Mouse (Mus musculus) layer of hippocampus, postnatal 25 days (tissue): ENCODE data around the gene Slc38a4. TPM values are rescaled to one million over a fixed set of nuclear protein-coding genes. Genes with fewer than 3 reads are reported as not detected.

ENCODE experiments used
- DNase-seq, 2 experiments: peaks; one replicate each; pipeline ENCODE4 v3.0.0; 2022; ENCODE audit warnings: mixed read lengths in 2 of 2, low spot score in 1 of 2; ENCODE audit errors: extremely low spot score in 1 of 2
- total RNA-seq, 2 experiments: library from RNA; stranded (reverse); gene quantifications; 2 replicates each; pipeline ENCODE4 v1.2.3; 2021

Gene Slc38a4
- total RNA-seq, result under 1 TPM; 0.77 to 0.91 TPM

- DNase-seq, result no peak
These were observed at the start of gene Slc38a4 for GRCm38 (mm10) chr15:97055794-97056193. Gene Slc38a4 (minus strand): TSS chr15:97055956.

DNA sequence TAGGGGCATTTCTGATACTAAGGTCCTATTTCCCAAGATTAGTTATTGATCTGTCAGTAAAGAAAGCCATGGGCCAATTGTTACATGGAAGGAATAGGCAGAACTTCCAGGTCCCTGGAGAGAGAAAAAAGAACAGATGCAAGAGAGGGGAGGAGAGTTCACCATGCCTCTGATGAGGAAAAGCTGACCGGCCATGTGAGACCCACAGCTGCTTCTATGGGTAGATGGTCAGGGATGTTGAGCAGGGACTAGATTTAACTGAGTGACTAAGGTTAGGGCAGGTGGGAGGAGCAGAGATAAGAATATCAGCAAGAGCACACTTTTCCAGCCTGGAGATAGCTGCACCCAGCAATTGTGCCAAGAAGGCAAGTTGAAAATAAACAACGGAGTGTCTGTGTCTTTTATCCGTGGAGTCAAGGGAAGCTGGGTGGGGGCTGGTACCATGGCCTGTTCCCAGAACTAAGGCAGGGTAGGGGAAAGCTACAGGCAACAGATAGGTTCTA, 49.2 kb upstream of the Slc38a4 start:
- no peak for DNase-seq

- no peak for DNase-seq
These were observed 48.3 kb upstream of the Slc38a4 start for GRCm38 (mm10) chr15:97104048-97104447.

GRCm38 (mm10) chr15:97102811-97103210, 47.1 kb upstream of the Slc38a4 start:
- no peak for DNase-seq

- DNase-seq, result no peak
These were observed 46.4 kb upstream of the Slc38a4 start for GRCm38 (mm10) chr15:97102181-97102580.

DNA sequence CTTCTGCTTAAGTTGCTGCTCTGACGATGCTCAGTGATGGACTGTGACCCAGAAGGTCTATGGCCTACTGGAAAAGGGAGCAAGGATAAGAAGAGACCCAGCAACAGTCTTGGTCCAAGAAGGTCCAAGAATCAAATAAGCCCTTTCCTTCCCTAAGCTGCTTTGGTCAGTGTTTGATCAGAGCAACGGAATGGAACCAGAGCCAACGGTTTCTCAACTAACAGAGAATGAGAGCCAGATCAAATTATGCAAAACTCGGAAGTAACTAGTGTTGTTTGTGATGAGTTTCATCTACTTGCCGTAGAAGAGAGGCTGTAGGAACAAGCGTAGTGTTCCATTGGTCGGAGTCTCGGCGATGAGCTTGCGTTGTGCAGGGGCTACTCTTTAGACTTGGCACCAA, 43.3 kb upstream of the Slc38a4 start:
- no peak for DNase-seq

DNA sequence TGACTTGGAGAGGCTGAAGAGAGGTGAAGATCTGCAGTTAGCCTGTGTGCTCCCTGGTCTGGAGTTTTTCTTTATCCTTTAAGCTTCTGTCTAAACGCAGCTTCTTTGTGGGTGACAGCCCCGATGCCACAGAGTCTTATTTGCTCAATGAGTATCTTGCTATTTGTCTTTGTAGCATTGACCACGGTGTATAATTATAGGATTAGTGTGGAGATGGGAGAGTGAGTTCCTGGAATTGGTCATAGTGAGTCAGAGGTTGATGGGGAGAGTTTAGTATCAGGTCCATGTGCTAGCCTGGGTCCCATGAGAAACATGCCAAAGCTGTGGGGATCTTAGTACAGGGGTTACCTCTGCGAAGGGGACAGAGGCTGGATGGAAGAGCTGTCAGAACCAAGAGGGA, 41.8 kb upstream of the Slc38a4 start:
- no peak for DNase-seq

GRCm38 (mm10) chr15:97089526-97089925, 33.8 kb upstream of the Slc38a4 start:
- no peak for DNase-seq

DNA sequence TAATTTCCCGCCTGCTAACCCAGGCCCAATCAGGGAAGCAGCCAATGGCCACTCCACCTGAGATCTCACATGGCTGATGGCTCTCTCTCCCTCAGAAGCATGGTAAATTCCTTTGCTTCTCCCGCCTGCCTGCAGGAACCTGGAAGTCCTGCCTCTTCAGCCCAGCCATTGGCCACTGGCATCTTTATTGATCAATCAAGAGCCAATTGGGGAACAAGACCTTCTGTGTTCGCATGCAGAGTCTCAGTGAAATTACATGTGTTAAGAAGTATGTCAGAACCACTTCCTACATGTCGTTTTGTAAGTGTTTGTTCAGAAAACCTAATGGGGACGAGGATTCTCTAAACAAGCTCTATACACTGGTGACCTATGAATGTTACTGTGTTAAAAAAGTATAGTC, 30.1 kb upstream of the Slc38a4 start:
- no peak for DNase-seq

DNA sequence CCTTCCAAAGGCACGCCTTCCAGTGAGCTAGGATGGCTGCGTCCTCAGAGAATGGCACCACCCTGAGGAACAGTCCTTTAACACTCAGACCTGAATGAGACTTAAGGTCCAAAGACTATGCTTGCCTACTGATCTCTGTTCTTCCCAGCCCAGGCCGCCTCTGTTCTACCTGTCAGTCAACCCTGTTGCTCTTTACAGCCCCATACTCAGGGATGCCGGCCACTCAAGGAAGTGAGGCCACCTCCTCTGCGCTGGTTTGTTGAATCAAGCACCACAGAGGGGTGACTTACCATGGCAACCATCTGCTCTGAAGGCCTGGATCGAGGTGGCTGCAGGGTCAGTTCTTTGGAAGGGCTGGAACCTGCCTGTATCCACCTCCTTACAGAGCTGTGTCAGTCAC, 21.9 kb upstream of the Slc38a4 start:
- DNase-seq, result no peak

DNA sequence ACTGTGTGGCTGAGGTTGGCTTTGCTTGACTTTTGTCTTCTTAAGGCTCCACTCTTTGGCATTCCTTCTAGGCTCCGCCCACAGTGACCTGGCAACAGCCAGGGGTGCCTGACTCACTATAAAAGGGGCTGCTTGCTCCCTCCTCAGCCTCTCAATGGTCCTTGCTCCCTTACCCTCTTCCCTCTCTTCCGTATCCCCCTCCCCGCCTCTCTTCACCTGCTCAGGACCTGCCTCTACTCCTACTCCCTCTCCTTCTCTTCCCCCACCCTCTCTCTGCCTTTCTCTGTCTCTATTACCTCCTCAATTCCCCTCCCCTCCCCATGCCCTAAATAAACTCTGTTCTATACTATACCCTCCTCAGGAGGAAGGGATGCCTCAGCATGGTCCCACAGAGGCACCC, 20.3 kb upstream of the Slc38a4 start:
- DNase-seq, result no peak

GRCm38 (mm10) chr15:97075240-97075639, 19.5 kb upstream of the Slc38a4 start:
- DNase-seq, result no peak

DNA sequence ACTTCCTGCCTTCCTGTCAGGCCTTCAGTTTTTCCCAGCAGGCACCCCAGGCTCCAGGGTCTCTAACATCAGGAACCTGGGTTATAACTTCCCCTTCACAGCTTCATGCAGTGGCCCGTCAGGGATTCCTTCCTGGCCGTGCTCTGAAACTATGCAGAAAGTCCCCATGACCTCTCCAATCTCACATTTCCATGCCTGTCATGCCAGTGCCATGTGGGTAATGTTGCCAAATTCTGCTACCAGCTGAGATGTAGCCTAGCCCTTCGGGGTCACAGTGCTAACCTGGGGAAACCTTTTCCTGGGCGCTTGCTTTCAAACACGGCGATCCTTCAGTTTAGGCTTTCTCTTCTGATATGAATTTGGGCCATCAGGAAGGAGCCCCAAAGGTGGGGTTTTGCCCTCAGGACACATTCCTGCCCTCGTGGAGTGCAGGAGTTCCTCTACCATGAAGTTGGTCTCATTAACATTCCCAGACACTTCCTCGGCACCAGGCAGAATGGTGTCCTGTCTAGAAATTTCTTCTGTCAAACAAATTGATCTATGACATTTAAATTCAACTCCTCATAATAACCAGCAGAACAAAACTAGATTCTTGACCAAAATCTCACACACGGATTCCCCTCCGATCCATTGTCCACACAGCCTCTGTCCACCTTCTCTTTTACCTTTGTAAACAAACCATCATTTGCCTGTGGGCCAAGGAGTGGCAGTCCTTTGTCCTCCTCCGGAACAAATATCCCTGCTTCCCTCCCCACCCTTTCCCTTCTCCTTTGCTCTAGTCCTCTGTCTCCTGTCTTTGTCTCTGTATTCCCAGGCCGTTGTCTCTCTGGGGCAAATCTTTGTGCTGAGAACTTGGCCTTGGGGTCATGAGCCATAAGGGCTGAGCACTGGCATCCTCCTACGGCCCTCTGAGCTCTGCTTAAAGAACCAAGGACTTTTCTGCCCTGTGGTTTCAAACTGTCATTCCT, 17.4 kb upstream of the Slc38a4 start:
- DNase-seq, result no peak

- no peak for DNase-seq
These were observed 11.8 kb upstream of the Slc38a4 start for GRCm38 (mm10) chr15:97067340-97068136.

DNA sequence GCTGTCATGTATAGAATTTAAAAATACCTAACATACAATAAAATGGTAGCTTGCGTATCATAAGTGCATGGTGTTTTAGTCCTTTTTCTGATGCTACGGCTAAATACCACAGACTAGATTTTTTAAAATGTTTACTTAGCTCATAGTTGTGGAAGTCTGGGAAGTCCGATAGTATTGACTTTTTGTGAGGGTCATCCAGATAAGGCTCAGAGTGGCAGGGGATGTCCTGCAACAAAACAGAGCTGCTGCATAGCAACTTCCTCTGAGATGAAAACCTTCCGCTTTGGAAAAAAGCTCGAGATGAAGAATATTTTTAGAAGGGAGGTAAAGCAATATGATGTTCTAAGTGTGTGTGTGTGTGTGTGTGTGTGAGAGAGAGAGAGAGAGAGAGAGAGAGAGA, 11.2 kb upstream of the Slc38a4 start:
- DNase-seq, result no peak

DNA sequence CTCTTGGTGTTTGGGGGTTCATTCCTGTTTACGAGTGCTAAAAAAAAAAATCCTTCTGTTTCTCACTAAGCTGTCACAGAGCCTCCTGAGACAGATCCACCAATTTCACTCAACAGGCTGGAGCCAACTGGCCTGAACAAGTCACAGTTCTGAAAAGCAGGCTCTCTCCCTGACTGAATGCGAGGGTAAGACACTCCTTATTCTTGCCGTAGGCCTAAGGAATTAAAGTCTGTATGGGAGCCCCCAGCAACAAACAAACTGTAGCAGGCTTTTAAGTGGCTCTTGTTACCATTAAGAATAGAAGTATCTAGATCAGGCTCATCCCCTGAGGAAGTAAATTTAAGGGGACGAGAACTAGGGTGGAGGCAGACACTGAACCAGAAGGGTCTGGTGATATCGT, 7.5 kb upstream of the Slc38a4 start:
- DNase-seq, result no peak

DNA sequence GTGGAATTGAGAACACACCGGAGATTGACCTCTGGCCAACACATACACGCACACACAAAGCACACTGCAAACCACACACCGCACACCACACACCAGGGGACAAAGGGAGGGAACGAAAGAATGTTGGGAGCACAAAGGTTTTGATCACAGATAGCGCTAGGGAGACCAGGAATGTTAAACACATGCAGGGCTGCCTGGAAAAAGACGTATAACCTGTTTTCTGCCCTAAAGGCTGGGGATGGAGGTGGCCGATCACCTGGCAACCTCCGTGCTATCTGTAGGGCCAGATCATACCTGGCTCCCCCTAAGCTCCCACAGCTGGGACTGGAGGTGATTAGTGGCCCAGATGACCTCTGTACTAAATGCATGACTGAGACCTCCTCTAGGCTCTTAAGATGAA, 5.2 kb upstream of the Slc38a4 start:
- DNase-seq, result no peak

DNA sequence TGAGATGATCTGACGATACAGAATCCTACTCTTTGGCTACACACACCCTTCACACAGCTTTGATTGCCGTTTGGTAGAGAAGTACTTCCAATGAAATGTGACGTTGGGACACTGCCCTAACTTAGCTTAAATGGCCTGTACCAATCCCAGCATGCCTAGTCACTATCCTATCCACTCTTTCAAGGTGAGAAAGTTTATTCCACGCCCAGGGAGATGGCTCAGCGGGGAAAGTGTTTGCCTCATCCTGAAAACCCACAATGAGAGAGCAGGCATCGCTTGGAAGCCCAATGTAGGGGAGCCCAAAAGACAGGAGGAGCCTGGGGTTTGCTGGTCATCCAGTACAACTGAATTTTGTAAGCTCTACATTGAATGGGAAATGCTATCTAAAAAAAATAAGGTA, 4.8 kb upstream of the Slc38a4 start:
- DNase-seq, result no peak

DNA sequence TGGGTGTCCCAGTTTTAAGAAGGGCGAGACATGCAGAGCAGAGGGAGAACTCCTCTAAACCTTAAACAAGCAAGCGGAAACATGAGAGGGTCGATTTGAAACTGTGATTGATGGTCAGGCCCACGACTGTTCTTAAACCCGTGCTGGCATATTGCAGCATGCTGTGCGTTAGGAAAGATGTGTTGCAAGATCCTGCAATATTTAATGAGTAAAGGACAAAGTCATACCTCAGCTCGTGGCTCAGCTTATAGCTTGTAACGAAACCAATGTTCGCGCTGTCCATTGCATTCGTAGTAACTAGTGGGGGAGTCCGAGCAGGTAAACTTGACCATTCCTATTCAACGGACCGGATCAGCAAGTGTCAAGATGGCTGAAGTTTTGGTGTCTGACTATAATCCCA, 4.3 kb upstream of the Slc38a4 start:
- no peak for DNase-seq

DNA sequence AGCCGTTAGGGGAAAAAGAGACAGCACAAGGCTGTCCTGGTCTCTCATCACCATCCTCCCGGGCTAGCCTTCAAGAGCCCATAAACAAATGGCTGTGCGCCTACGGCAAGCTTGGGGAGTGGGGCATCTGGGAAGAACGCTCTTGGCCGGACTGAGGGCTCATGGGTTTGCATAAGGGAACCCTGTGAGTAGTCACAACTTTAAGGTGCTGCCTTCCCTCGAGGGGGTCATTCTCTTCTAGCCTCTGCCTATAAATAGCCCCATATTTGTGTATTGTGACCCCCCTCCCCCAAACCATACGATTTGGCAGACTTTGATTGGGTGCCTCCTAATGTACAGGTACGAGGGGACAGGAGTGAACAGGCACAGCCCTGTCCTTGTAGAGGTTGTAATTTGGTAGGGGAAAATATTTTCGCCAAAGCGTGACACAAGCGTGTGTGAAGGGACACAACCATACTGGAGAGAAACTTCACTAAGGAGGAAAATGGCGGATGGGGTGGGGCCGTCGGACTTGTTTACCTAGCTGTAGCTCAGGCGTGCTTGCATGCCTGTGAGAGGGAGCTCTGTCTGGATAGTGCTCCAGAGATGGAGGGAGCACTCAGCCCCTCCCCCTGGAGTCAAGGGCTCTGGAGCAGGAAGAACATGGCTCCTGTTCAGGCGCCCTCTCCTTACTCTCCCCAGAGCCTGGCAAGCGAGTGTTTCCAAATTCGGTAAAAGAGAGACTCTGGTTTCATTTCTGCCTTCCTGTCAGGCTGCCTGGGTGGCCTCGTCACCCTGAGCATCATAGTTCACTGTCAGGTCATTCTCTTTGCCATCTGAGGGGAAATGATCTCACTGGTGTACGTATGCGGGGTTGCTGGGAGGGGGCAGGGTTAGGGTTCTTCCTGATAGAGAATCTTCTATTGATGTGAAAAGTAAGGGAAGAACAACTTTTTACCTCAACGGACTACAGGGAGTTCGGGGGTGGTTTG, 3.6 kb upstream of the Slc38a4 start:
- DNase-seq, result no peak
